Mouse (Mus musculus) hindbrain, embryonic 15.5 days (tissue): ENCODE results near the gene Cept1. TPM values are rescaled to one million over a fixed set of nuclear protein-coding genes. Genes with fewer than 3 reads are reported as not detected.
"Not testable (repeated sequence)": the region's sequence is repeated elsewhere in the genome, so short reads cannot be mapped to it uniquely, and the experiment has no call there.

Experiments used
- ATAC-seq: fragments of 200-750 bp; cut with Nextera tagmentation; 2 replicates; pipeline ENCODE4 v1.8.0; 2017; ENCODE audit warnings: low read depth, moderate number of reproducible peaks, moderate TSS enrichment; ENCODE audit not compliant: low FRiP score
- H3K27ac ChIP-seq: fragments of 300-500 bp; sonication (generic); replicated peaks from 2 replicates; pipeline ENCODE4 v1.5.1; 2015; ENCODE audit warnings: mild to moderate bottlenecking, inconsistent platforms
- H3K27me3 ChIP-seq: fragments of 300-500 bp; sonication (generic); 2 replicates; pipeline ENCODE4 v1.6.1; 2015; ENCODE audit warnings: control low read depth, inconsistent platforms
- H3K36me3 ChIP-seq: fragments of 300-500 bp; sonication (generic); 2 replicates; pipeline ENCODE4 v1.6.1; 2015; ENCODE audit warnings: control low read depth, inconsistent platforms
- H3K4me1 ChIP-seq: fragments of 300-500 bp; sonication (generic); replicated peaks from 2 replicates; pipeline ENCODE4 v1.6.1; 2015; ENCODE audit warnings: control low read depth, inconsistent platforms
- H3K4me2 ChIP-seq: fragments of 300-500 bp; sonication (generic); 2 replicates; pipeline ENCODE4 v1.6.1; 2015; ENCODE audit warnings: moderate library complexity, mild to moderate bottlenecking, inconsistent platforms
- H3K4me3 ChIP-seq: fragments of 300-500 bp; sonication (generic); 2 replicates; pipeline ENCODE4 v1.5.1; 2015; ENCODE audit warnings: mild to moderate bottlenecking, inconsistent platforms
- H3K9ac ChIP-seq: fragments of 300-500 bp; sonication (generic); 2 replicates; pipeline ENCODE4 v1.6.1; 2015; ENCODE audit warnings: inconsistent platforms
- H3K9me3 ChIP-seq: fragments of 300-500 bp; sonication (generic); 2 replicates; pipeline ENCODE4 v1.6.1; 2016; ENCODE audit warnings: control low read depth, inconsistent platforms
- WGBS: fragments of 180-500 bp; shearing (Covaris S2); methylation state at CpG from one replicate; pipeline ENCODE4 v1.1.7; 2015; 5-methylcytosine and 5-hydroxymethylcytosine counted together
- polyA plus RNA-seq: library from polyadenylated mRNA; unstranded; fragments of >200 nt; fragmentation: Nextera tagmentation; extraction: Ambion mirVana; gene quantifications from 2 replicates; pipeline ENCODE4 v1.2.1, GENCODE M21; 2015

The Cept1 gene
- polyA plus RNA-seq, result 46.2 TPM in 2 replicates

DNA sequence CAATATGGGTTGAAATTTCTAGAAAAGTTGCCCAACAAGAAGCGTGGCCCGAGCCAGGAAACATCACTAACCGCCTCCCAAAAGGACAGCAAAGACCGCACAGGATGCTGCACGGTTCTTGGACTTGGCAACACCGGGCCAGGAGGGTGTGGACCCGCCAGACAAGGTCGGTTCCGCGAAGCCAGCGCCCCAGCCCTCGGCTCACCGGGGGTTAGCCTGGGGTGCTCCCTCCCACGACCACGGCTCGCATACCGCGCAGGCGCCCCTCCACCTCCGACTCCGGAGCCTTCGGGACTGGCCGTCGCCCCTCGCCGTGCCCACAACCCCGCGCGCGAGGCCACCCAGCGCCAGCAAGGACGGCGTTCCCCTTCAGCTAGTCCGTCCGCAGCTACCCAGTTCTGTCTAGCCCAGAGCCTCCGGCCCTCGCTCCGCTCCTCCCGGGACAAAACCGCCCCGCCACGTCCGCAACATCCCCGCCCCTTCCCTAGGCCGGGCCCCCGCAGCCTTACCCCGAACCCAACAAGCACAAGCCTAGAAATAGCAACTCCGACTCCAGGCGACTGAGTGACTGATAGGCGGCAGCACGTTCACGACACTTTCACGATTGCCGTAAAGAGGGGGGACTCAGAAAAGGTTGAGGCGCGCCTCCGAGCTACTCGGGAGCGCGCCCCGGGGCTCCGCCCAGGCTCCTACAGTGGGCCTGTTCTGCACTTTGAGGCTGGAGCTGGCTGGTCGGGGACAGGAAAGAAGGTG lies at the start of gene Cept1, which contains the start of gene Dram2:
Gene Cept1 (minus strand): TSS at position 632 of the 753 bp plus-strand sequence.
Gene Dram2 (plus strand): TSS at position 628 of the 753 bp plus-strand sequence.
- Histone ChIP-seq H3K4me1 (peaks cover 24% of the 10 kb centered on the region), H3K4me2 (peak within 1 kb of the TSS; percentile 55), H3K36me3 (no peaks in the 10 kb centered on the region), H3K9me3 (no peaks in the 10 kb centered on the region), H3K9ac (peak within 1 kb of the TSS; percentile 82), H3K27ac (peak within 1 kb of the TSS; percentile 97), H3K27me3 (no peaks in the 10 kb centered on the region), H3K4me3 (peak within 1 kb of the TSS; percentile 76)
- WGBS, result under 1% methylated on average over 63 of the region's 63 CpGs
- peak; percentile 97 for ATAC-seq

DNA sequence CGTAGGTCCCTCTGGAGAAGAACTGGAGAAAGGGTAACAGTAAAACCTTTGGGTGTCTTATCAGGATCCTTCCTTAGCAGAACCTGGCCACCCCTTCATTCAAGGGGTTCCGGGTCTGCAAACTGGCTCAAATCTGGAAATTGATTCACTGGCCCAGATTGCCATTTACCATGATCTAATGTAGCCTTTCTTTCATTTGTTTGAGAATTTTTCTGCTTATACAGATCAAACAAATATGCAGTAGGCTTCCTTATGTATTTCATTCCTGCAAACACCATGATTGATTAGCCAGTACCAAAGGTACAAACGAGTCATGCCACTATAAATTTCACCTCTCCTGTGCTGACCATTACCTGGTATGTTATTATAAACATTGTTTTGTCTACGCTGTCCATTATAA lies 46.0 kb upstream of the Cept1 start:
- not testable (repeated sequence) for H3K4me1 ChIP-seq, H3K9me3 ChIP-seq, H3K9ac ChIP-seq, H3K36me3 ChIP-seq, ATAC-seq, H3K4me3 ChIP-seq, H3K4me2 ChIP-seq, H3K27ac ChIP-seq, H3K27me3 ChIP-seq
- WGBS, result 82% methylated on average over 4 of the region's 4 CpGs

DNA sequence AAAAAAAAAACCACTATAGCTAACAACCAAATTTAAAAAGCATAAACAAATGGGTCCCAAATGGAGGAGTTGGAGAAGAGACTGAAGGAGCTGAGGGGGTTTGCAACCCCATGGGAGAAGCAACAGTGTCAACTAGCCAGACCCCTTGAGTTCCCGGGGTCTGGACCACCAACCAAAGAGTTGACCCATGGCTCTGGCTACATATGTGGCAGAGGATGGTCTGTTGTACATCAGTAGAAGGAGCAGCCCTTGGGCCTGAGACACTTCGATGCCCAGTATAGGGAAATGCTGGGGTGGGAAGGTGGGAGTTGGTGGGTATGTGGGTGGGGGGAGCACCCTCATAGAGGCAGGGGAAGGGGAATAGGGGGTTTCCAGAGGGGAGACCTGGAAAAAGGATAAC lies 31.7 kb upstream of the Cept1 start:
- no peak overlapping the region for H3K4me3 ChIP-seq
- no peaks in the 10 kb centered on the region for H3K9me3 ChIP-seq
- peaks cover 3% of the 10 kb centered on the region; the same call in 1 of the 2 replicates for H3K36me3 ChIP-seq
- H3K9ac ChIP-seq, result no peak overlapping the region
- H3K27me3 ChIP-seq, result no peaks in the 10 kb centered on the region
- H3K4me1 ChIP-seq, result no peaks in the 10 kb centered on the region
- H3K4me2 ChIP-seq, result no peak overlapping the region
- 100% methylated on average over 2 of the region's 2 CpGs for whole genome bisulfite sequencing
- no peak overlapping the region for H3K27ac ChIP-seq
- no peak for ATAC-seq

DNA sequence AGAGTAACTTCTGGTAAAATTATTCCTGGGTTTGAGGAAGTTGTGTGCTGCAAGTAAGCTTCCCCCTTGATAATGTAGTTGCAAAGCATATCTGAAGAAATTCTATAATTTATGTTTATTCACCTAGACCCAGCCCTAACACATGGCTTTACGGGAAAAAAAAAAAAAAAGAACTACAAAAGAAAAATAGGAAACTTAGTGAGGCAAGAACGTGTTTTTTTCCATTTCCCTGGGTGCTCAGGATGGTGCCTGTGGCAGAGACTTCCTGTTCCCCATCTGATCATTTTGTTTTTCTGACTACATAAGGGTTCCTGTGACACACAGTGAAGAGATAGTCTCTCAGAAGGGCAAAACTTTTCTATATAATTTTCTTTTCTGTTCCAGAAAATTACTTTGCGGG lies 25.6 kb upstream of the Cept1 start:
- no peak overlapping the region for H3K27ac ChIP-seq
- WGBS, result 92% methylated on average over 3 of the region's 3 CpGs

DNA sequence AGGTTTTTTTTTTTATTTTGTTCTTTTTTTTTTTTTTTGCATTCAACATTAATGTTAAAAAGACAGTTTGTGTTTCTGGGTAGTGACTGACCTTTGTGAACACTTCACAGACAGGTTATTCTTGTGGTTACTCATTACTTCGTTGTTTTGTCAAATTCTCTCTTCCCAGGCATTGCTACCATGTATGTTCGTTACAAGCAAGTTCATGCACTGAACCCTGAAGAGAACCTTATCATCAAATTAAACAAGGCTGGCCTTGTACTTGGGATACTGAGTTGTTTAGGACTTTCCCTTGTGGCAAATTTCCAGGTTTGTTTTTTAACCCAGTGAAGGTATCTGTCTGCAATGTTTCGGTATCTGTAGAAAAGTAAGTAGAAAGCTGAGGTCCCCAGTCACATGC lies 18.3 kb upstream of the Cept1 start:
- 91% methylated on average over 3 of the region's 3 CpGs for WGBS
- Histone ChIP-seq H3K9me3 (no peaks in the 10 kb centered on the region), H3K27ac (no peak overlapping the region), H3K36me3 (peaks cover 20% of the 10 kb centered on the region), H3K4me2 (no peak overlapping the region), H3K9ac (no peak overlapping the region), H3K27me3 (no peaks in the 10 kb centered on the region), H3K4me1 (no peaks in the 10 kb centered on the region), H3K4me3 (no peak overlapping the region)
- no peak for ATAC-seq

More for the DNA sequence above, 25.6 kb upstream of the Cept1 start:
- Histone ChIP-seq H3K36me3 (peaks cover 23% of the 10 kb centered on the region), H3K27me3 (no peaks in the 10 kb centered on the region), H3K9ac (no peak overlapping the region), H3K4me2 (no peak overlapping the region), H3K4me1 (no peaks in the 10 kb centered on the region), H3K4me3 (no peak overlapping the region), H3K9me3 (no peaks in the 10 kb centered on the region)
- ATAC-seq, result no peak

DNA sequence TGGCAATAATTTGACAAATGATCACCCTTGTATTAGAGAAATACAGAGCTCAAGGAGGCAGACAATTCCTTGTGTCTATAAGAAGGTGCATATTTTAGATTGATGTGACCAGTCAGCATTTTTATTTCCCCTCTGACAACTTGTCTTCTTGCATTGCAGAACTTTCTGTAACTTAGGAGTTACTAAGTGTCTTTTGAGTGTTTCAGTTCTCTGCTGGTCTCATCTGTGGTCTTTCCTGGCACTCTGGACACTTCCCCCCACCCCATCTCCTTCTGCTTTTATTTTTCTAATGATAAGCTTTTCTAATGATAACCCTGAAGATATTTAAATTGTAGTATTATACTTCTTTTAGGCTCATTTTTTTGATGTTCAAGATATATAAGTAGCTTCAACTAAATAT lies 10.7 kb upstream of the Cept1 start:
- no peak for ATAC-seq
- no peaks in the 10 kb centered on the region for H3K4me1 ChIP-seq
- no peak overlapping the region for H3K4me3 ChIP-seq
- H3K9me3 ChIP-seq, result no peaks in the 10 kb centered on the region
- no peak overlapping the region for H3K4me2 ChIP-seq
- H3K9ac ChIP-seq, result no peak overlapping the region
- H3K36me3 ChIP-seq, result peaks cover 38% of the 10 kb centered on the region
- H3K27ac ChIP-seq, result no peak overlapping the region
- H3K27me3 ChIP-seq, result no peaks in the 10 kb centered on the region

DNA sequence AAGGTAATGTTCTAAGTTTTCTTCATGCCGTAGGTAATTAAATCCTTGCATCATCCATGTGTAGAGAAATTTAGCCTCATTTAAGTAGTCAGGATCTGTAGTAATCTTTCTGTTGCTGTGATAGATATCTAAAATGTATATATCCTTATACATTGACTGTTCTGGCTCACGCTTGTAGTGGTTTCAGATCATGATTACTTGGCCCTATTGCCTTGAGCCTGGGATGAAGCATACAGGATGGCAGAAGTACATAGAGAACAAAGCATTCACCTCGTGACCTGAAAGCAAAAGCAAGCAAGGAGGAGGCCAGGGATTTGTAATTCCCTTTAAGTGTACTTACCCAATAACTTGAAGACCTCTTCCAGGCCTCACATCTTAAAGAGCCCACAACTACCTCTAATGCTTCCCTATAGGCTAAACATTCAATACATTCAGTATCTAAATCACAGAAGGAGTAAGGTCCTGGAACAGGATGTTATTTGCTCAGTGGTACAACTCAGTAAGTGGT lies 8.2 kb upstream of the Cept1 start:
- WGBS, result 94% methylated on average over 3 of the region's 3 CpGs
- Histone ChIP-seq H3K4me3 (no peak overlapping the region), H3K9ac (no peak overlapping the region), H3K4me1 (no peaks in the 10 kb centered on the region; the same call in none of the 2 replicates), H3K27ac (no peak overlapping the region), H3K27me3 (no peaks in the 10 kb centered on the region), H3K36me3 (peaks cover 36% of the 10 kb centered on the region), H3K9me3 (no peaks in the 10 kb centered on the region), H3K4me2 (no peak overlapping the region)
- no peak for ATAC-seq

DNA sequence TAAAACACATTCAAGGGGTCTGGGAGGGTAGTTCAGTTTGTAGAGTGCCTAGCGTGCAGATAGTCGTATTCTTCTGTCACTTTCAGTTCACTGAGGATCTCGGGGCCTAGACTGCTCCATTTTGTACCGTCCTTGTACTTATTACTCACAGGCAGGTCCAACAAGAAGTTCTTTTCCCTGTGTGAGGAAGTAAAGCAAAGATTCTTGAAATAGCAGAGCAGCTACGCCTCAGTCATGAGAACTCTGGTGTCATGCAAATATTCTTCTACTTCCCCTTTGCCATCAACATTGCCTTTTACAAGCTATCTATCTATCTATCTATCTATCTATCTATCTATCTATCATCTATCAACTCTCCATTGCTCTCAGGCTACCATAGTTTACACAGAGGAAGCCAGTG lies 5.8 kb upstream of the Cept1 start:
- H3K27ac ChIP-seq, result no peak overlapping the region
- no peaks in the 10 kb centered on the region for H3K9me3 ChIP-seq
- H3K4me1 ChIP-seq, result peaks cover 15% of the 10 kb centered on the region
- H3K4me3 ChIP-seq, result no peak overlapping the region
- H3K4me2 ChIP-seq, result no peak overlapping the region
- H3K36me3 ChIP-seq, result peaks cover 30% of the 10 kb centered on the region
- no peaks in the 10 kb centered on the region for H3K27me3 ChIP-seq
- H3K9ac ChIP-seq, result no peak overlapping the region
- ATAC-seq, result no peak
- 94% methylated on average over 5 of the region's 5 CpGs for WGBS

DNA sequence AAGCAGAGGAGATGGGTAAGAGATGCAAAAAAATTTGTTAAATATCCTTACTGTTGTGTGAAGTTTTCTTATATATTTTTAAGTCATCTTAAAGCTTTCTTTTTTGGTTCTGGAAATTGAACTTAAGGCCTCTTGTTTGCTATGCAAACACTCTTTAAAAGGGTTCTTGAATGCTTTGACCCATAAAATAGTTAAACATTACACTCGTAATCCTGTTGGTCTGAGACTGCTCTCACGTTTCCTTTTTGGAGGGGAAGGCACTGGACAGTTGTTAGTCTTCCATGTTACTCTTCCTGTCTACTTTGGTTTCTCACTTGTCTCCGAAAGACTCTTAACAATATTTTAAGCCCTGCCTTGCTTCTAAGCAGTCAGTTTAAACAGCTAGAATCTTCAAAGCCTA lies 1.4 kb upstream of the Cept1 start:
- no peak for ATAC-seq
- WGBS, result 33% methylated on average over 3 of the region's 3 CpGs
- Histone ChIP-seq H3K36me3 (peaks cover 8% of the 10 kb centered on the region), H3K9me3 (no peaks in the 10 kb centered on the region), H3K27ac (no peak overlapping the region), H3K9ac (no peak overlapping the region), H3K27me3 (no peaks in the 10 kb centered on the region), H3K4me1 (peaks cover 24% of the 10 kb centered on the region), H3K4me2 (peak overlapping the region; percentile 55), H3K4me3 (peak overlapping the region; percentile 76; the same call in 1 of the 2 replicates)

DNA sequence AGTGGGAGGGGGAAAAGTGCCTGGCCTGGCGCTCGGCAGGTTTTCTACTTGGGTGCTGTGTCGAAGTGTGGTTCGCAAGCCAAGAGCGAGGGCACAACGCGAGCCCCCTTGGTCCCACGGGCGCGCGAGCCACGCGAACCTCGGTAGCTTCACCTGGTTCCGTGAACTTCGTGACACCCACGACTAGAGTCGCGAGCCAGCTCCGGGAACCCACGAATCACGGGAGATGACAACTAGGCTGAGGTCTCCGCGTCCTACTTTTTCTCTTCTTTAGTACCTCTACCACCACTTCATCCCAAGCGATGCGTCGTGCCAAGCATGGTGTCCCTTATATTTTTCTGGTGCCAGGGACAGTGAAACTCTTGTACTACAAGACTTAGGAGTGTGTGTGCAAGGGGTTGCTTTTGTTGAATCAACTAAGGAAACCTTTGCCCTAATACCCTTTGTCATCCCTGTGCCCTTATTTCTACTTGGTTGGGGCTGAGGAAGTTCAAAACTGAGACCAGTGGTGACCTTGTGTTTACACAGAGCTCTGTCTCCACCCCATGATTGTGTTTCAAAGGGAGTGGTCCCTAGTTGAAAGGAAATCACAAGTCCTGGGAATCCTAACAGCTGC lies 430 bp upstream of the Cept1 start:
- Histone ChIP-seq H3K9me3 (no peaks in the 10 kb centered on the region), H3K27me3 (no peaks in the 10 kb centered on the region), H3K27ac (peak overlapping the region; percentile 97), H3K9ac (peak overlapping the region; percentile 82), H3K36me3 (no peaks in the 10 kb centered on the region), H3K4me1 (peaks cover 24% of the 10 kb centered on the region), H3K4me2 (peak overlapping the region; percentile 55), H3K4me3 (peak overlapping the region; percentile 76)
- ATAC-seq, result peak; percentile 0
- WGBS, result 0% methylated on average over 27 of the region's 27 CpGs

DNA sequence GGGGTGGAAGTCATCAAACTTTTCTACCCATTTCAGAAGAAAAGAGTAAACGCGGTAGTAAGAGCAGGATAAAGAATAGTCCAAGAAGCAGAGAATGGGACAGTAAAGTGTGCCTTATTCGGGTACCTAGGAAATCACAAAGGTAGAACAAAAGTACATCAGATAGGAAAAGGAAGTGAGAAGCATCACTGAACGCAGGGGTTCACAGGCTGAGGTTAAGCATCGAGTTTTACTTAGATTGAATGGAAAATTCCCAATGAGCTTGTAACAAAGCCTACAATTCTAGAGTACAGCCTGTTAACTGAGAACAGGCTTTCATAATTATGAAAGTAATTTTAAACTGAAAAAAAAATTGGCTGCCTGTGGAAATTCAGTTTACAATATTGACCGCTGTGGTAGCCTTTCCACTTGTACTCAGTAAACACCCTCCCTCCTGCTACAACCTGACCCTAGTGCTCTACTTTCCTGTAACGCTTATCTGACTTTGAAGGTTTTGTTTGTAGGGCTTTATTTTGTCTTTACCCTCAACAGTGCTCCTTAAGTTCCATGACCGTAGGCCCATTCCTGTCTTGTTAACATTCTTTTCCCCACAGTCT lies 2.8 kb downstream of the Cept1 start:
- Histone ChIP-seq H3K4me2 (no peak overlapping the region), H3K4me3 (no peak overlapping the region), H3K4me1 (peaks cover 16% of the 10 kb centered on the region), H3K27me3 (no peaks in the 10 kb centered on the region), H3K9ac (no peak overlapping the region), H3K27ac (no peak overlapping the region), H3K9me3 (no peaks in the 10 kb centered on the region), H3K36me3 (no peaks in the 10 kb centered on the region)
- 92% methylated on average over 8 of the region's 8 CpGs for WGBS
- no peak for ATAC-seq

DNA sequence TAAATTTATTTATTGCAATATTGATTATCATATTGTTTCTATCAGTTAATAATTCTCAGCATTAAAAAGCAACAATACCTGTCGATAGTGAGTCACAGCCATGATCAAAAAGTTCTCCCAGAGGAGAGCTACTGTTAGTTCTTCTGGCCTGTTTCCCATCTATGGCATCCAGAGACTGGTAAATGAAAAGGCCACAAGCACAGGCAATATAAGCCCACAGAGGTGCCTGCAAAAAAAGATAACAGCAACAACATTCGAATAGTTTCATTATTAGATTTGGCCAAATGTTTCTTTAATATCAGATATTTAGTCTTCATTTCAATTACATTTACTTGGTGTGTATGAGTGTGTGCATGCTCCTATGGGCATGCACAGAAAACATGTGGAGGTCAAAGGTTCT lies 14.3 kb downstream of the Cept1 start:
- Histone ChIP-seq H3K27ac (no peak overlapping the region), H3K4me3 (no peak overlapping the region), H3K4me1 (no peaks in the 10 kb centered on the region), H3K9me3 (no peaks in the 10 kb centered on the region), H3K4me2 (no peak overlapping the region), H3K36me3 (peaks cover 4% of the 10 kb centered on the region; the same call in 1 of the 2 replicates), H3K27me3 (no peaks in the 10 kb centered on the region), H3K9ac (no peak overlapping the region)
- no peak for ATAC-seq
- WGBS, result 93% methylated on average over 2 of the region's 2 CpGs
